Mouse (Mus musculus) lung, postnatal 4 days (tissue): ENCODE measurements around the gene Kcng4.
A peak's percentile ranks its signal among the peaks of the same experiment; 100 is the strongest.

Experiments used
- DNase-seq, 2 experiments: peaks; one replicate each; pipeline ENCODE4 v3.0.0; 2021

Gene Kcng4

DNA sequence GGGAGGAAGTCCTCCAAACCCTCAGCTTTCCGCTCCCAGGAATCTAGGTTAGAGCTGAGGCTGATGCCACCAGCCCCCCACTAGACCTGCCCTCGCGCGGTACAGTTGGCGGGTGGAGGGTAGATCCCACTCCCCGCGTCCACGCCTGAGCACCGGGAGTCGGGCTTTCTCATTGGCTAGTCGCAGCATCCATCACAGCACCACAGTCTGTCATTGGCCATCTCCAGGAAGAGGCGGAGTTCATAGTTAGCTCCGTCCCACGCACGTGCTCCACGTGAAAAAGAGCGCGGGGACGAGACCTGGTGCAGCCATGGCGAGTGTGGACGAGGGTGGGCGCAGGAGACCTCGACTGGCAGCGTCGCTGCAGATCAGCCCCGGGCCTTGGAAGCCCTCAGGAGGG, 23.0 kb downstream of the Kcng4 start, which contains the start of gene Adad2:
Adad2 (plus strand) TSS at position 277 of the 400 bp plus-strand sequence.
- no peak for DNase-seq

DNA sequence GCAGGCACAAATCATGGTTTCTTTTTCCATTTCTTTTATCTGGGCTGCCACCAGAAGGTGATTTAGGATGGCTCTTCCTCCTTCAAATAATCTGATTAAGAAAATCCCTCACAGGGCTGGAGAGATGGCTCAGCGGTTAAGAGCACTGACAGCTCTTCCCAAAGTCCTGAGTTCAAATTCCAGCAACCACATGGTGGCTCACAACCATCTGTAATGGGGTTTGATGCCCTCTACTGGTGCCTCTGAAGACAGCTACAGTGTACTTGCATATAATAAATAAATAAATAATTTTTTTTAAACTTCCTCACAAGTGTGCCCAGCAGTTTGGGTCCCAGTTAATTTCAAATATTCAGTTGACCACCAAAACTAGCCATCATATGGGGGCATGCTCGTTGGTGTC, 29.3 kb downstream of the Kcng4 start:
- DNase-seq = no peak

DNA sequence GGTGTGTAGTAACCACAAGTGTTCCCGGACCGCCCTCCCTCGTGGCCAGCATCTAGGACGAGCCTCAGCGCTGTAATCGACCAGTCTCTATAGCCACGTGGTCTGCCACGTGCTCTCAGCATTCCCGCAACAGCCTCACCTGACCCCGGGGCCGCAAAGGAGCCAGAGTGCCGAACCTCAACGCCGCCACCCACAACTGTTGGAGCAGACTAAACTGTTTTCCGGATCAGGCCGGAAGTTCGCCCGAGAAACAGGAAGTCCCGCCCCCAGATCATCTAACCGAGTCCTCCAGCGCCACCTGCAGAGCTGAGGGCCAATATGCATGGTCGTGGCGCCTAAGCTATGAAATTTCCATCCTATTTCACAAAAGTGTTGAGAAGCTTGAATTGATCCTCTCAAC, 30.5 kb downstream of the Kcng4 start, which contains the start of gene Taf1c:
Taf1c (minus strand) TSS at position 227 of the 400 bp plus-strand sequence.
- peak; percentile 91 to 94 for DNase-seq

DNA sequence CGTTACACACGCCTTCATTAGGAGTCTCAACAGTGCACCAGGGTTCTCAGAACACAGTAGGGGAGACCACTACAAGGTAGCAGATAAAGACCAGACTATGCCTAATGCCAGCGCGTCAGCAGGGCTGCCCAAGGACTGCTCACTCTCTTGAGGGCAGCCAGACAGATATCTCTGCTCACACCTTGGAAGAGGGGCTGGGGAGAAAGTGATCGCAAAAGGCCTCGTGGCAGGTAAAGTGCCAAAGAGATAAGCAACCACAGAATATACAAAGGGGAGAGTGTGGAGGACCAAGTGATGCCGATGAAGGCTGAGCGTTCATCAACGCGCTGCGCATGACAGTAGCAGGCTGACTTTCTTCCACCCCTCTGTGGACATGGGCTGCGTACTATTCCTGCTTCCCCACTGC, 31.1 kb downstream of the Kcng4 start:
- no peak for DNase-seq

DNA sequence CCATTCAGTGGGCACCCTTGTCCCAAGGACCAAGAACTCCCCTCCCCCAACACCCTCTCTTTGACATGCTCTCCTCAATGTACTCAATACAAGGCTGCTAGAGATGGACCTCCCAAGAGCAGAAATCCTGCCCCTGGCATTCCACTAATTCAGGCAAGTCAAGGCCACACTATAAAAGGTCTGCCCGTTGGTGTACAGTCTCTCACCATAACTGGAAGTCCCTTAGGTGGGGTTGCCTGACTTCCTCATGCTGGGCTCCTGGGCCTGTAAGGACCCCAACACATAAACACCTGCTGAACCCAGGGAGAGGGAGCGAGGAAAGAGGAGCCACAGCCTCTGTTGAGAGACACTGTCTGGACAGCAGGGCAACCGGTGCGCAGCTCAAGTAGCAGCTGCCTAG, 31.7 kb downstream of the Kcng4 start:
- no peak for DNase-seq

DNA sequence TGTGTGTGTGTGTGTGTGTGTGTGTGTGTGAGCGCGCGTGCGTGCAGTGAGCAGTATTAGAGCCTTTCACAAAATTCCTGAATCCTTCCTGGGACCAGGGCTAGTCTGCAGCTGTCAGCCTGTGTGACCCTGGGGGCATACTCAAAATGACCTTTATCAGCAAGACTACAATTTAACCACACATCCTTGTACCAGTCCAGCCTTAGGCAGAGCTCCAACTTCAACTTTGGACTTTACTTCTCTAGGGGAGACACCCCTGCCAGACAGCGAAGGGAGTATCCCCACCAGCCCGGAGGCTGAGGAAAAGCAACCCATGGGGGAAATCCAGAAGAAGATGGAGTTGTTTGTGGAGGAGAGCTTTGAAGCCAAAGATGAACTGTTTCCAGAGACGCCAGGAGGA, 44.0 kb downstream of the Kcng4 start:
- DNase-seq = no peak

DNA sequence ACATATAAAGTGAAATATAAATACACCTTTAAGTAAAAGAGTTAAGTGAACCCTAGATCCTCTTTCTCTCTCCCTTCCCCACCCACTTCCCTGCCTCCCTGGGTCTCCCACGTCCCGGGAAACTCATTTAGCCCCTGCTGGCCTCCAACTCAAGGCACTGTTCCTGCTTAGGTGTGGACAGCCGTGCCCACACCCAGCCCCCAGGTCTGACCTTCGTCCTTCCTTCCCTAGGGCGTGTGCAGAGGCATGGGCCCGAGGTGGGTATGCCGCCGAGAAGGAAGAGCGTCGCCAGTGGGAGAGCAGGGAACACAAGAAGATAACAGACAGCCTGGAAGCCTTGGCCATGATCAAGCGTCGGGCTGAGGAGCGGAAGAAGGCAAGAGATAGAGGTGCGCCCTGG, 45.1 kb downstream of the Kcng4 start:
- DNase-seq = no peak

DNA sequence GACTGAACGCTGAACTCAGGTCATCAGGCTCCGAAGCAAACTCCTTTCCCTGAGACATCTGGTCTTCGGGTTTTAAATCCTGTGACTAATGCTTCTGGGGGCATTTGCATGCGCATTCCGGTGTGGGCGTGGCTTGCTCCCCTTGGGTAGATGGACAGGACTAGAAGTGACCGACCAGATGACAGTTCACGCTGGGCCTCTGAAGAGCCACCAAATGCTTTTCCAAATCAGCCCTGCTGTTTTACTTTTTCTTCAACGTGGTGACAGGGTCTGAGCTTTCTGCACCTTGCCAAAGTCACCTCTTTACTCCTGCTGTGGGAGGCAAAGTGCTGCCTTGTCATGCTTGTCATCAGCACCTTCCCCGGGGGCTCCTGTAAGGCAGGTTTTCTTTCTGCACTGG, 46.6 kb downstream of the Kcng4 start:
- DNase-seq = no peak

DNA sequence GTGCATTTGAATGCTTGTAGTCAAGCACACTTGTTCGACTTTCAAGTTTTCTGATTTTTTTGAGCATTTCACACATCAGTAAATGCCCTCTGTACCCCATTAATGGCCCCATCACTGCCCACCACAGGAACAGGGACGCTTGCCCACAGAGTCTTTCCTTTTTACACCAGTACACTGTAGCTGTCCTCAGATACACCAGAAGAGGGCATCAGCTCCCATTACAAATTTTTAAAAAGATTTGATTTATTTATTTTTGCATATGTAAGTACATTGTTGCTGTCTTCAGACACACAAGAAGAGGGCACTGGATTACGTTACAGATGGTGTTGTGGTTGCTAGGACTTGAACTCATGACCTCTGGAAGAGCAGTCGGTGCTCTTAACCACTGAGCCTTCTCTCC, 47.2 kb downstream of the Kcng4 start:
- no peak for DNase-seq

DNA sequence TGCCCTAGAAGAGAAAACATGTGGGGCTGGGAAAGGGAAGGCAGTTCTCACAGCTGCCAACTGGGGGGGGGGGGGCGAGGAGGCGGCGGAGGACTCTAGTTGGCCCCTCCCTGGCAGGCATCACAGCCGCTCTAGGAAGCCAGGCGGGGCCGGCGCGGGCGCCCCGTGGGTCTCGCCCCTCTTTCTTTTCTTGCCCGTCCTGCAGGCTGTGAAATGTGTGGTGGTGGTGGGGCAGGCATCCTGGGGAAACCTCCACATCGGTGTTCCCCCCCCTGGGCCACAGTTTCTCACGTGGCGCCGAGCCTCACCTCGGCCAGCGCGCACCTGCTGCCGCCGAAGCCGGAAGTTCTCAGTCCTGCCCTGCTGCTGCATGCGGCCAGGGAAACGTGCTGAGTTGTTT, 49.6 kb downstream of the Kcng4 start:
- DNase-seq = no peak

DNA sequence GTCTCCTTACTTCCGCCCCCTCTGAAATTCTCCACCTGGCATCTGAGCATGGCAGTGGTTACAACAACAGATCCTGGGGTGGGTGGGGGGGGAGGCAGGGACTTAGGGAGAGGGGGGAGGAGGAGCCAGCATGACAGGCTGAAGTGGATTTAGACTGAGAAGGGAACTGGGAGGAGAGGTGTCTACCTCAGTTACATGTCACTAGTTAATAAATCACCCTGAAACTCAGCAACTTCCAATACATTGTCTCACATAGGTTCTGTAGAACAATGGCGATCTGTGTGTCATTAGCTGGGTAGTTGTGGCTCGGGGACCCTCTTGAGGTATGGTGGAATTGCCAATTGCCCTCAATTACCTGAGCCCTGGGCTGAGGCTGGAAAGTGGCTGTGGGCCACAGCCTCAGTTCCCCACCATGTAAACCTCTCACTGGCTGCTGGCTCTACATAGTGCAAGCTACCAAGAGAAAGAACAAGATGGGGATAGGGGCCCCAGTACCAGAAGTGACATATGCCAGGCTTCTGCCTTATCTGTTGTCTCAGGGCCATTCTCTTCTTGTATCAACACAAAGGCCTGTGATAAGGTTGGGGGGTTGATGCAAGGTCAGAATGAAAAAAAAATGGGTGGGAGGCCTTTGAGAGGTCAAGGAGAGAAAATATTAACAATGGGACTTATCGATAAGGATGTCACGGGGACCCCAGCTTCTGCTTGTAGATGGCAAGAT, 54.9 kb downstream of the Kcng4 start:
- DNase-seq = no peak

DNA sequence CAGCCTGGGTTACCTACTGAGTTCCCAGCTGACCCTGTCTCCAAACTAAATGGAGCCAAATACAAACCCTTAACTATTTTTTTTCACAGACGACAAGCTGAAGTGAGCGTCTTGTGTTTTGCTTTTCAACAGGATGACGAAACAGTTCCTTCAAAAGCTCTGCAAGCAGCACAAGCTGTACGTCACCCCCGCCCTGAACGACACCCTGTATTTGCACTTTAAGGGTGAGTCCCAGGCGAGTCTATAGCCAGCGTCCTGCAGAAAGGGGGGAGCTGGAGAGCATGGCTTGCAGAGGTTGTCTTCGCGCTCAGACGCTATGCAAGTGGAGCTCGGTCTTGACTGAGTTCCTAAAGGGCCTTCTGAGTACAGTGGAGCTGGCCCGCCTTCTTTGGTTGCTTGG, 56.4 kb downstream of the Kcng4 start:
- no peak for DNase-seq

DNA sequence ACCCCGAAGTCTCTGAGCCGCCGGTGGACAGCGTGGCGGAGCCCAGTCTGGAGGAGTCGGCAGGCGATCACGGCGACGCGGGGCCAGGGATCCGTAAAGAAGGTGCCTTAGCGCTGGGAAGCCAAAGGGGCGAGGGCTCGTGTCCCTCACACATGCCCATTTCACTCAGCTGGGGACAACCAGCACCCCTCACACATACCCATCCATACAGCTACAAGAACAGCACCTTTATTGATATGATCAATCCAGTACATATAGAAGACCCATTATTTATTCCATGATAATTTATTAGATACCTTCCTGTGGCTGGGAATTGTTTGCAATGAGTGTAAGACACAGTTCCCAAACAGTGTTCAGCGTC, 60.1 kb downstream of the Kcng4 start:
- DNase-seq = no peak

DNA sequence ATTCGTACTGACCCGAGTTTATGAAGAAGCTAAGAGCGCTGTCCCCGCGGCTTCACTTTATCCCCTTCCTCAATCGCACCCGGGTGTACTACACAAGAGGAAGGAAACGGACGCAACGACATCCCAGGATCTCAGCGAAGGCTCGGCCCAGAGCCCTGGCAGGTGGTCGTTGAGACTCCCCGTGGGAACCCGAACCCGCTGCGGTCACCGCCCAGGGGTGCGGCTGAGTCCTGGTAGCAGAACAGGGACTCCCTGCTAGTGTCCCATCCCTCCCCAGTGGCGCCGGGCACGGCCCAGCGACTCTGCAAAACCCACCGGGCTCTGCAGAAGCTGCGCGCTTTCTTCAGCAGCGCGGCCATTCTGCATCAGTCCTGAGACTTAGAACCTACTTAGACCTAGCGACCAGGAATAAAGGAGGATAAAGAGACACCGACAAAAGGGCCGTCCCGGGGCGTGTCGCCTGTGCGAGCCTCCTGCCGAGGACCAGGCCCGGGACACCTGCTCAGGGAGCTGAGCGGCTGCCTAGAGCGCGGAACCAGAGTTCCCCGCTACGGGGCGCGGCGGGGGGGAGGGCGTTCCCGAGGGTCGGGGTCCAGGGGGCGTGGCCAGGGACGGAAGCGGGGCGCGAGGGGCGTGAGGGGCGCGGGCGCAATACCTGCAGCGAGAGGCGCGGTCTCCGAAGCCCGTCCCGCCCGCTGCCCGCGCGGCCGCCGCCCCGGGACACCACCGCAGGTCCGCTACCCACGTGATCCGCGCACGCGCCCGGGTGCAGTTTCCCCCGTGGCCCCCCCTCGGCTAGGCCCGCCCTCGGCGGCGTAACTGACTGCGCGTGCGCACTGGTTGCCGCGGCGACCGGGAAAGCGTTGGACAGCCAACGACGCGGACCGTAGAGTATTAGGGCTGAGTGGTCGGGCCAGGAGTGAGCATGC, 60.8 kb downstream of the Kcng4 start, which contains the start of the genes Hsdl1 and Dnaaf1:
Hsdl1 (minus strand) TSS at position 747 of the 929 bp plus-strand sequence.
Dnaaf1 (plus strand) TSS at position 799 of the 929 bp plus-strand sequence.
- peak; percentile 96 to 97 for DNase-seq
